Mouse (Mus musculus) heart, embryonic 10.5 days (tissue): Measurements from ENCODE around the gene Mybpc3. TPM values are rescaled to one million over a fixed set of nuclear protein-coding genes. Genes with fewer than 3 reads are reported as not detected.

Experiments
- DNase-seq: peaks from one replicate; pipeline ENCODE4 v3.0.0-alpha.2; 2017; ENCODE audit warnings: low spot score
- H3K27ac ChIP-seq: fragments of 300-500 bp; sonication (generic); 2 replicates; pipeline ENCODE4 v1.5.1; 2016; ENCODE audit warnings: mild to moderate bottlenecking
- H3K27me3 ChIP-seq: fragments of 300-500 bp; sonication (generic); 2 replicates; pipeline ENCODE4 v1.6.1; 2016; ENCODE audit warnings: mild to moderate bottlenecking; ENCODE audit not compliant: poor library complexity, insufficient read depth, severe bottlenecking
- H3K36me3 ChIP-seq: fragments of 300-500 bp; sonication (generic); 2 replicates; pipeline ENCODE4 v1.6.1; 2016; ENCODE audit warnings: mild to moderate bottlenecking, moderate library complexity
- H3K4me1 ChIP-seq: fragments of 300-500 bp; sonication (generic); 2 replicates; pipeline ENCODE4 v1.6.1; 2016; ENCODE audit warnings: mild to moderate bottlenecking
- H3K4me3 ChIP-seq: fragments of 300-500 bp; sonication (generic); 2 replicates; pipeline ENCODE4 v1.5.1; 2016; ENCODE audit warnings: mild to moderate bottlenecking, moderate library complexity
- H3K9me3 ChIP-seq: fragments of 300-500 bp; sonication (generic); 2 replicates; pipeline ENCODE4 v1.6.1; 2016; ENCODE audit warnings: mild to moderate bottlenecking, moderate library complexity
- WGBS: fragments of 180-500 bp; shearing (Covaris S2); methylation state at CpG from one replicate; pipeline ENCODE4 v1.1.7; 2016; 5-methylcytosine and 5-hydroxymethylcytosine counted together
- polyA plus RNA-seq: library from polyadenylated mRNA; unstranded; fragments of >200 nt; fragmentation: Nextera tagmentation; extraction: Ambion mirVana; gene quantifications from 2 replicates; pipeline ENCODE4 v1.2.1, GENCODE M21; 2016

Mybpc3 gene
- polyA plus RNA-seq, 1 experiment from 2014 or later = 450 TPM

DNA sequence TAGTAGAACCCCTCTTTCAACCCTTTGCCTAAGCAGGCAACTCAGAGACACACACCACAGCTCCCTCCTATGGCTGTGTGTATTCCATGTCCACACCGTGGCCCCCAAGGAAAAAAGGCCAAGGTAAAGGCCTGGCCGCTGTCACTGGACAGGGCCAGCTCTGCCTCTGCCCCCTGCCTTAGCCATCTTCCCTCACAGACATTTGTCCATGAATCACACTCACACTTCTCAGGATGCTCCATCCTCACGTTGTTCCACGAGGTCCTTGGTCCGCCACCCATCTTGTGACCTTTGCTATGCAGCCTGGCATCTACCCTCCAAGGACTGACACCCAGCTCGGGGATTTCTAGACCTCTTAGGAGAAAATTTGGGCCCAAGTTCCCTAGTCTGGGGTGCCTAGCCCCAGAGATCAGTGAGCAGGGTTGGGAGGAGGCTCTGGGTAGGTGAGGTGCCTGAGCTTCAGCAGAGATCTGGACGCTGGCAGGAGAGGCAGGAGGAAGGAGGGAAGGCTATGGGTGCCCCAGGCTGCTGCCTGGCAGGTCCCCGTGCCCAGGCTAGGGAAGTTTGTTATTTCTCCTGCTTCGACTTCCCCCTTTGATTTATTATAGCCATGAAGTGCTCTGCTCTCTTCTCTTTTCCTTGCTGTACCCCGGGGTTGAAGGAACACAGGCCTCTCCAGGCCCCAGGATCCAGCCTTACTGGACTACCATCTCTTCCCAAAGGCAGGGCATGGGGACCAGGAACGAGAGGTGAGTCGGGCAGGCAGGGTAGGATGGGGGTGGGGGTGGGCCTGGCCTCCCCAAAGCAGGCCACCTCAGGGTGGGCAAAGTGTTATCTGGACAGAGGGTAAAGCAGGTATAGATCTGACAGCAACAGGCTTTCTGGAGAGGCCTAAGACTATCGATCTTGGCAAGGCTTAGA, 35.9 kb upstream of the Mybpc3 start, which contains the start of gene Spi1:
Spi1 (plus strand) TSS at position 616 of the 921 bp plus-strand sequence.
- Histone ChIP-seq H3K9me3 (no peaks in the 10 kb centered on the region), H3K4me1 (peaks cover 30% of the 10 kb centered on the region), H3K27ac (peak within 1 kb of the TSS; percentile 56), H3K36me3 (no peaks in the 10 kb centered on the region), H3K27me3 (peaks cover 9% of the 10 kb centered on the region; the same call in 1 of the 2 replicates), H3K4me3 (no peak within 1 kb of the TSS)
- WGBS = 78% methylated on average over 13 of the region's 13 CpGs
- DNase-seq = no peak

DNA sequence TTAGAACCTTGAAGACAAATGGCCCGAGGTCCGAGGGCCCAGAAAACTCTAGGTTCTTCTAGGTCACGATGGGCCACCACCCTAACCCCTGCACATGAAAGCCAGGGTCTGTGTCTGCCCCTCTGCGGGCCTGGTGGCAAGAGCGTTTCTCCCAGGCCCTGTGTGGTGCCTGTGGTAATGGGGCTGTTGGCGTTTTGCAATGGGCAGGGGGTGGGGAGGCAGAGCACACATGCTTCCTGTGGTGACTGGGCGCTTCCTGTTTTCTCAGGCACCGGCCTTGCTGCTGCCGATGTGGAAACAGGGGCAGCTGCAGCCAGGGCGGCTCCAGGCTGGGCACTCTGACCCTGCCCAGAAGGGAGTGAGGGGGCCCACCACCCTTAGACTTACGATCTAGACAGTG, 35.1 kb upstream of the Mybpc3 start:
- Histone ChIP-seq H3K9me3 (no peaks in the 10 kb centered on the region), H3K36me3 (no peaks in the 10 kb centered on the region), H3K27me3 (peaks cover 9% of the 10 kb centered on the region; the same call in 1 of the 2 replicates), H3K27ac (peak overlapping the region; percentile 56), H3K4me1 (peaks cover 30% of the 10 kb centered on the region), H3K4me3 (no peak overlapping the region)
- 64% methylated on average over 11 of the region's 11 CpGs for WGBS
- DNase-seq = no peak

DNA sequence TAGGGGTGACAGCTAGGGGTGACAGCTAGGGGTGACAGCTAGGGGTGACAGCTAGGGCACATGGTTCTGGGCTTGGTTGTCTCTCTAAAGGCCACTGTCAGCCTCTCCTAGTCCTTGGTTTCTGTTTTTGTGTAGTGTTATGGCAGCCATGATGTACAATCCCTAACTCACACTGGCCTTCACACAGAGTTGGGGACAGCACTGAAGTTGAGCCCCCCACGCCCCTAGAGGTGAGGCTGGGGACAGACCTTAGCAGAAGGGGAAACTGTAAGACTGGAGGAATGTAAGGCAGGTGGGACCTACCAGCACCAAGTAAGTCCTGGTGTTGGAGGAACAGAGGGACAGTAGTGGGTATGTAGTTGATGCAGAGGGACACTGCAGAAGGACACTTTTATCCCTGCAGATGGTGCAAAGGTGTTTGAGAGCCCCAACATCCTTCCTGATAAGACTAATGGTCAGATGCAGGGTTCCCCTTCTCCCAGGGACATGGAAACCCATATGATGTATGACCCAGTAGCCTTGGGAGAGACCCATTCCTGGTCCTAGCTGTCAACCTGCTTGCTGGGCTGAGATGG, 34.5 kb upstream of the Mybpc3 start:
- Histone ChIP-seq H3K4me1 (peaks cover 25% of the 10 kb centered on the region), H3K4me3 (no peak overlapping the region), H3K36me3 (no peaks in the 10 kb centered on the region), H3K9me3 (no peaks in the 10 kb centered on the region), H3K27ac (peak overlapping the region; percentile 56), H3K27me3 (peaks cover 9% of the 10 kb centered on the region; the same call in 1 of the 2 replicates)
- no peak for DNase-seq
- WGBS = 37% methylated on average over 1 of the region's 1 CpGs

DNA sequence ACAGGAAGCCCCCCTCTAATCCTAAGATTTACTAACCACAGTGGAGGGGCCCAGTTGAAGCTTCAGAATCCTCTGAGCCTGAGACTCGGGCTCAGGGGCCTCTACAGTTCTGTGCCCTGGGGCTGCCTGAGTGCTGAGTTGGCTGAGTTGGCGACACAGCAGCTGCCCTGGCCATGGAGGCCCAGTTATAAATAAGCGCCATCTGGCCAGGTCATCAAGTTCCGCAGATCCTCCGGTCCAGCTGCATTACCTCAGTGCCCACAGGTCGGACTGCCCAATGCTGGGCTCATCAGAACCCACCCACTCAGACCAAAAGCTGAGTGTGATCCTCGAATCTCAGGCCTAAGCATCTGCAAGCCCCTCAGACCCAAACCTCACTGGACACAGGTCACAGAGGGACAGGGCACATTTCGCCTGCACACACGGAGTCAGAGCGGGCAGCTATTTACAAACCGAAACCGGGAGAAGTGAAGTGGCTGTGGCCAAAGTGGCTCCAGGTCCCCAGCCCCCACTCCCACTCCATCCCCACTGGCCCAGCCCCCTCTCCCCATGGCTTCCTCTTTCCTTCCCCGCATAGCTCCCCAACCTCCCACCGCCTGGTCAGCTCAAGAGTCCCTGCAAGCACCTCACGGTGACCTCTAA, 33.6 kb upstream of the Mybpc3 start:
- Histone ChIP-seq H3K4me1 (peaks cover 16% of the 10 kb centered on the region), H3K9me3 (no peaks in the 10 kb centered on the region), H3K27me3 (peaks cover 9% of the 10 kb centered on the region; the same call in 1 of the 2 replicates), H3K27ac (0 out of 2 replicates have a peak overlapping the region, but pooled peaks have one; percentile 37), H3K36me3 (no peaks in the 10 kb centered on the region), H3K4me3 (no peak overlapping the region; the same call in 1 of the 2 replicates)
- DNase-seq = no peak
- WGBS = 85% methylated on average over 15 of the region's 15 CpGs

GRCm38 (mm10) chr2:91085494-91086391, 32.2 kb upstream of the Mybpc3 start:
- Histone ChIP-seq H3K27ac (no peak overlapping the region), H3K27me3 (peaks cover 9% of the 10 kb centered on the region; the same call in 1 of the 2 replicates), H3K4me1 (peaks cover 16% of the 10 kb centered on the region), H3K36me3 (no peaks in the 10 kb centered on the region), H3K4me3 (no peak overlapping the region), H3K9me3 (no peaks in the 10 kb centered on the region)
- no peak for DNase-seq
- WGBS = 87% methylated on average over 14 of the region's 14 CpGs

DNA sequence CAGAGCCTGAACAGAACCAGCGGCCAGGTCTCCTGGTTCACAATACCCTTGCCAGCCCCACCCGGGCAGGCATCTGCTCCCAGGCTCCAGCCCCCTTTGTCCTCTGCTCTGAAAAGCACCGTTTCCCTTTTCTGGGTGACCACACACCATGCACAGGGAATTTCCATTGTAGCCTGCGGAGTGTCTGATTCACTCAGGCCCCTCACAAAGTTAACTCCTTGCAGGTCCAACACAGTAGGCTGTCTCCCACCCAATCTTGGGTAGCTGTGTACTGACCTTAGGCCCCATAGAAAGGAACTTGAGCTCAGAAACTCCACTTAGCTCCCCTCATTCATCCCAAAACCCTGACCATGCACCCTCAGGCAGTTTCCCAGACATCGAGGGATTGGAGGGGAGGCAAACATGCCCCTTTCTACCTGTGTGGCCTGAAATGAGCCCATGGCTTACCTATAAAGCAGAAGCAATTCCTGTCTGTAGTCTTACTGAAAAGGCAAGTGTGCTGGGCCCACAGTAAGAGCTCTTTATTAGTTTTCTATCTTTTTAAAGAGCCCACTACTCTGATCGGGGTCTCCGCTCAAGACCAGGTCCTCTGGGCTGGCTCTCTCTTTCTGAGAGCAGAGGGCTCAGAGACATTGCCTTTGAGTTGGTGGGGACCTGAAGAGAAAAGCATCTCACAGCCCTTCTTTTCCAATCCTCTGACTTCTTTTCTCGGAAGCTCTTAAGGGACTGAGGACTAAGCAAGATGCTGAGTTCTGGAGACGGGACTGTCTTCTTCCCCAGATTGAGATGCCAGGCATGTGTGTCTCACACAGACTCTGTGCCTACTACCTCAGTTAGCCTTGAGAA, 31.3 kb upstream of the Mybpc3 start:
- Histone ChIP-seq H3K27ac (no peak overlapping the region), H3K9me3 (no peaks in the 10 kb centered on the region), H3K4me3 (no peak overlapping the region), H3K27me3 (peaks cover 9% of the 10 kb centered on the region; the same call in 1 of the 2 replicates), H3K4me1 (peaks cover 16% of the 10 kb centered on the region), H3K36me3 (no peaks in the 10 kb centered on the region)
- 77% methylated on average over 9 of the region's 9 CpGs for WGBS
- DNase-seq = no peak

- WGBS = 82% methylated on average over 9 of the region's 9 CpGs
Observed at GRCm38 (mm10) chr2:91087453-91087852, 30.5 kb upstream of the Mybpc3 start.

GRCm38 (mm10) chr2:91088987-91089386, 29.0 kb upstream of the Mybpc3 start:
- Histone ChIP-seq H3K27me3 (peaks cover 10% of the 10 kb centered on the region; the same call in 1 of the 2 replicates), H3K9me3 (no peaks in the 10 kb centered on the region), H3K36me3 (no peaks in the 10 kb centered on the region), H3K4me1 (0 out of 2 replicates have a peak, but pooled peaks cover 3% of the 10 kb centered on the region), H3K4me3 (no peak overlapping the region), H3K27ac (no peak overlapping the region)
- 79% methylated on average over 9 of the region's 9 CpGs for WGBS
- DNase-seq = no peak

More at GRCm38 (mm10) chr2:91087453-91087852, 30.5 kb upstream of the Mybpc3 start:
- Histone ChIP-seq H3K4me3 (no peak overlapping the region), H3K9me3 (no peaks in the 10 kb centered on the region), H3K27ac (no peak overlapping the region), H3K27me3 (peaks cover 9% of the 10 kb centered on the region; the same call in 1 of the 2 replicates), H3K4me1 (peaks cover 16% of the 10 kb centered on the region), H3K36me3 (no peaks in the 10 kb centered on the region)
- no peak for DNase-seq

DNA sequence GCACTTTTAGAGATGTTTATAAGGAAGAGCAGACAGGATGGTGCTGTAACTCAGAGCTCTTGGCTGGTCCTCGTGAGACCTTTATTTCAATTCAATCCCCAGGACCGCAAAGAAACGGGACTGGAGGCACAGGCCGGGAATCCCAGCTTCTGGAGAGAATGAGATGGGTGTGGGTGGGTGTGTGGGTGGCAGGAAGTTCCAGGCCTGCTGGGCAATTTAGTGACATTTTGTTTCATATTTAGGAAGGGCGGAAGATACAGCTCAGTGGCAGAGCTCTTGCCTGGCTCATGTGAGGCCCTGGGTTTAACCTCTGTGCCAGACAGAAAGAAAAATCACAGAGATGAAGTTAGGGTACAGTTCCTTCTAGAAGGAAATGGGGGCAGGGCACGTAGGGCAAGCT, 27.7 kb upstream of the Mybpc3 start:
- no peak overlapping the region for H3K4me3 ChIP-seq
- 0 out of 2 replicates have a peak, but pooled peaks cover 3% of the 10 kb centered on the region for H3K4me1 ChIP-seq
- H3K27ac ChIP-seq = no peak overlapping the region
- 79% methylated on average over 6 of the region's 6 CpGs for WGBS
- no peaks in the 10 kb centered on the region for H3K9me3 ChIP-seq
- no peak for DNase-seq
- no peaks in the 10 kb centered on the region for H3K36me3 ChIP-seq
- peaks cover 14% of the 10 kb centered on the region; the same call in 1 of the 2 replicates for H3K27me3 ChIP-seq

GRCm38 (mm10) chr2:91090827-91091226, 27.1 kb upstream of the Mybpc3 start:
- H3K9me3 ChIP-seq = no peaks in the 10 kb centered on the region
- peaks cover 3% of the 10 kb centered on the region; the same call in 1 of the 2 replicates for H3K4me1 ChIP-seq
- no peak overlapping the region for H3K4me3 ChIP-seq
- WGBS = 71% methylated on average over 6 of the region's 6 CpGs
- H3K27me3 ChIP-seq = peaks cover 14% of the 10 kb centered on the region; the same call in 1 of the 2 replicates
- no peak for DNase-seq
- H3K36me3 ChIP-seq = no peaks in the 10 kb centered on the region
- H3K27ac ChIP-seq = no peak overlapping the region

DNA sequence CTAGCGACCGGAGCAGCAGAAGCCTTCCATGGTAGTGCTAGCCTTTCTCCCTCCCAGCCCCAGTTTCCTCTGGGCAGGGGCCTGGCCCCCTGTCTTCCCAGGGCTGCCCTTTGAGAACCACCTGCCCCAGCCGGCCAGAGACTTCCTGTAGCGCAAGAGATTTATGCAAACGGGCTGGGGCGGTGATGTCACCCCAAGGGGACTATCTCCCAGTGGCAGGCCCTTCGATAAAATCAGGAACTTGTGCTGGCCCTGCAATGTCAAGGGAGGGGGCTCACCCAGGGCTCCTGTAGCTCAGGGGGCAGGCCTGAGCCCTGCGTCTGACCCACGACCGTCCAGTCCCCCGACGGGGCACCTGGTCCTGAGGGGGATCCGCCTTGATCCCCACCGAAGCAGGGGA, 21.4 kb upstream of the Mybpc3 start:
- Histone ChIP-seq H3K27ac (peak overlapping the region; percentile 69), H3K27me3 (0 out of 2 replicates have a peak, but pooled peaks cover 5% of the 10 kb centered on the region), H3K9me3 (no peaks in the 10 kb centered on the region), H3K36me3 (no peaks in the 10 kb centered on the region), H3K4me3 (no peak overlapping the region), H3K4me1 (peaks cover 15% of the 10 kb centered on the region)
- WGBS = 55% methylated on average over 14 of the region's 14 CpGs
- no peak for DNase-seq
